Mouse (Mus musculus): ENCODE measurements around the gene a. TPM values are rescaled to one million over a fixed set of nuclear protein-coding genes. Genes with fewer than 3 reads are reported as not detected.

Gene a
- total RNA-seq (2021), result under 1 TPM in 1 of 2 experiments, not detected in 1; 0.76 TPM
- long read RNA-seq, partial matches to known transcripts, result 0 of 2 reads
- long read RNA-seq, other reads (novel, unspliced or antisense), result 2 of 2 reads

GRCm38 (mm10) chr2:154790656-154791483 is at the start of gene a, which contains the start of gene Raly:
Gene a, plus strand, starts transcription at chr2:154791402.
Gene Raly, plus strand, starts transcription at chr2:154791096.
- DNase-seq (ENCODE audit: low spot score in 2 of 2), result peak; percentile 92 to 96

- DNase-seq (ENCODE audit: low spot score in 2 of 2), result no peak
Observed at GRCm38 (mm10) chr2:154742911-154743819, 48.0 kb upstream of the a start.

GRCm38 (mm10) chr2:154743915-154744314 is 47.3 kb upstream of the a start:
- no peak for DNase-seq (ENCODE audit: low spot score in 2 of 2)

- DNase-seq (ENCODE audit: low spot score in 2 of 2), result no peak
Observed at GRCm38 (mm10) chr2:154748383-154748782, 42.8 kb upstream of the a start.

- peak; percentile 52 to 58 for DNase-seq (ENCODE audit: low spot score in 2 of 2)
Observed at GRCm38 (mm10) chr2:154749046-154750036, 41.9 kb upstream of the a start.

GRCm38 (mm10) chr2:154751924-154752323 is 39.3 kb upstream of the a start:
- DNase-seq (ENCODE audit: low spot score in 2 of 2), result no peak

GRCm38 (mm10) chr2:154754068-154754560 is 37.1 kb upstream of the a start:
- no peak for DNase-seq (ENCODE audit: low spot score in 2 of 2)

- no peak for DNase-seq (ENCODE audit: low spot score in 2 of 2)
Observed at GRCm38 (mm10) chr2:154755791-154756190, 35.4 kb upstream of the a start.

GRCm38 (mm10) chr2:154757691-154758090 is 33.5 kb upstream of the a start:
- no peak for DNase-seq (ENCODE audit: low spot score in 2 of 2)

- no peak for DNase-seq (ENCODE audit: low spot score in 2 of 2)
Observed at GRCm38 (mm10) chr2:154758454-154758853, 32.7 kb upstream of the a start.

- no peak for DNase-seq (ENCODE audit: low spot score in 2 of 2)
Observed at GRCm38 (mm10) chr2:154763226-154763625, 28.0 kb upstream of the a start.

GRCm38 (mm10) chr2:154764828-154765497 is 26.2 kb upstream of the a start:
- no peak for DNase-seq (ENCODE audit: low spot score in 2 of 2)

- DNase-seq (ENCODE audit: low spot score in 2 of 2), result no peak
Observed at GRCm38 (mm10) chr2:154765554-154766008, 25.6 kb upstream of the a start.

- DNase-seq (ENCODE audit: low spot score in 2 of 2), result no peak
Observed at GRCm38 (mm10) chr2:154767051-154767450, 24.2 kb upstream of the a start.

- no peak for DNase-seq (ENCODE audit: low spot score in 2 of 2)
Observed at GRCm38 (mm10) chr2:154769930-154770329, 21.3 kb upstream of the a start, which contains the start of gene Gm14214. Gene Gm14214, minus strand, starts transcription at chr2:154770030.

- no peak for DNase-seq (ENCODE audit: low spot score in 2 of 2)
Observed at GRCm38 (mm10) chr2:154771604-154772003, 19.6 kb upstream of the a start.

- peak in 1 of 2 experiments; percentile 31 for DNase-seq (ENCODE audit: low spot score in 2 of 2)
Observed at GRCm38 (mm10) chr2:154774032-154774431, 17.2 kb upstream of the a start.

GRCm38 (mm10) chr2:154776496-154776895 is 14.7 kb upstream of the a start:
- DNase-seq (ENCODE audit: low spot score in 2 of 2), result no peak

GRCm38 (mm10) chr2:154779648-154780047 is 11.6 kb upstream of the a start:
- DNase-seq (ENCODE audit: low spot score in 2 of 2), result no peak

GRCm38 (mm10) chr2:154782361-154782760 is 8.8 kb upstream of the a start:
- DNase-seq (ENCODE audit: low spot score in 2 of 2), result no peak
